Mouse (Mus musculus) bone marrow, adult 2 months (tissue): ENCODE results near the gene Pepd.

Experiments
- CTCF ChIP-seq: fragments of 200-500 bp; IDR thresholded peaks from 2 replicates; pipeline ENCODE4 v1.5.1; 2011; ENCODE audit warnings: low read length, control low read depth; ENCODE audit not compliant: control insufficient read depth, insufficient read depth
- POLR2A ChIP-seq: fragments of 200-500 bp; IDR thresholded peaks from 2 replicates; pipeline ENCODE4 v1.6.1; 2011; ENCODE audit warnings: low read depth, mild to moderate bottlenecking, control low read depth, low read length, borderline replicate concordance; ENCODE audit not compliant: control insufficient read depth

DNA sequence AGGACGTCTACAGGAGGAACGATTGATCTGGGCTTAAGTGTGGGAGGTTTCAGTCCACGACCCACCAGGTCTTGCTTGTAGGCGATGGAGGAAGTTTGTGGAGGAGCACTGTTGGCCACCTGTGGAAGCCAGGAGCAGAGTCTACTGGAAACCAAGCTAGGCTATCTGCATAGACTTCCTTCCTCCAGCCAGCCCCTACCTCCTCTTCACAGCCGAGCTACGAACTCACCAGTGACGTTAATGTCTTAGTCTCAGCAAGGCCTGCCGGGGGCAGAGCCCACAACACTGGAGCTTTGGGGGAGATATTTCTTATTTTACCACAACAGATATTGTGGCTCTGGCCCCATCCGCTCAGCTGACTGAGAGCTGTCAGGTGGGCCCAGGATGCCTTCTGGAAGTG lies 73.0 kb downstream of the Pepd start:
- TF ChIP-seq CTCF, result no peak
- no peak for TF ChIP-seq POLR2A
